Mouse (Mus musculus) cerebellum, postnatal 14 days (tissue): Measurements from ENCODE around the gene Cdc42ep1.

ENCODE experiments used
- DNase-seq, 2 experiments: peaks; one replicate each; pipeline ENCODE4 v3.0.0; 2021; ENCODE audit warnings: mixed read lengths in 2 of 2

Gene Cdc42ep1

GRCm38 (mm10) chr15:78880432-78880831 is 38.0 kb downstream of the Cdc42ep1 start:
- peak in 1 of 2 experiments; percentile 44 for DNase-seq

- DNase-seq, result no peak
These were observed 39.4 kb downstream of the Cdc42ep1 start for GRCm38 (mm10) chr15:78881828-78882227.

- no peak for DNase-seq
These were observed 47.0 kb downstream of the Cdc42ep1 start for GRCm38 (mm10) chr15:78889401-78889853.

- DNase-seq, result no peak
These were observed 50.0 kb downstream of the Cdc42ep1 start for GRCm38 (mm10) chr15:78892440-78892839.

GRCm38 (mm10) chr15:78894726-78895125 is 52.3 kb downstream of the Cdc42ep1 start:
- no peak for DNase-seq

GRCm38 (mm10) chr15:78895741-78896140 is 53.3 kb downstream of the Cdc42ep1 start:
- DNase-seq, result peak in 1 of 2 experiments; percentile 46

GRCm38 (mm10) chr15:78896149-78896548 is 53.7 kb downstream of the Cdc42ep1 start:
- no peak for DNase-seq

GRCm38 (mm10) chr15:78897488-78897887 is 55.1 kb downstream of the Cdc42ep1 start:
- DNase-seq, result no peak

- DNase-seq, result no peak
These were observed 56.1 kb downstream of the Cdc42ep1 start for GRCm38 (mm10) chr15:78898507-78899001.

GRCm38 (mm10) chr15:78899409-78899739 is 57.0 kb downstream of the Cdc42ep1 start, which contains the start of gene Gm49510:
Gene Gm49510 (plus strand): TSS chr15:78899667.
- DNase-seq, result no peak

- peak; percentile 48 to 53 for DNase-seq
These were observed 57.5 kb downstream of the Cdc42ep1 start, which contains the start of gene Sh3bp1 for GRCm38 (mm10) chr15:78899740-78900584. Gene Sh3bp1 (plus strand): TSS chr15:78899768.
